Mouse (Mus musculus): ENCODE measurements around the gene Ren1.

- no peak for TF ChIP-seq CTCF (IDR thresholded peaks at IDR 0.05; ENCODE audit: low read depth)
- TF ChIP-seq EP300 (optimal IDR thresholded peaks at IDR 0.05): no peak
Observed at GRCm38 (mm10) chr1:133351762-133352161, 1.5 kb downstream of the Ren1 start.
